Mouse (Mus musculus): ENCODE measurements around the gene Retsat. TPM values are rescaled to one million over a fixed set of nuclear protein-coding genes. Genes with fewer than 3 reads are reported as not detected.

The Retsat gene
- polyA plus RNA-seq, 1 experiment: 20.8 TPM

DNA sequence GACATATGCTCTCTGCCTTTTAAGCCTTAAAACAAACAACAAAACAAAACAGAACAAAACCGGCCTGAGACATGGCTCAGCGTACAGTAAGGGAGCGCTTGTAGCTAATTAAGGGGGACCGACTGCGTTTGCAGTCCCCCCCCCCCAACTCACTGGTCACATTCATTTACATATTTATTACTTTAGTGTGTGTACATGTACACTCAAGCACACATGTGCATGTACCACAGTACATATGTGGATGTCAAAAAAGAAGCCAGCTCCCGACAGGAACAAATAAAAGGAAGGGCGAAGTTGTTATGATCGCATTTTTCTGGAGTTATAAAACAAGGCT, 45.2 kb upstream of the Retsat start:
- H3K79me2 ChIP-seq (ENCODE audit: control insufficient read depth, insufficient read depth): peaks cover 62% of the 10 kb centered on the region
- peak overlapping the region; percentile 18 for H3K4me3 ChIP-seq (ENCODE audit: insufficient read depth, poor library complexity, severe bottlenecking)
- H3ac ChIP-seq (ENCODE audit: control insufficient read depth, insufficient read length, low read depth): peak overlapping the region; percentile 47
- peaks cover 31% of the 10 kb centered on the region for H3K79me3 ChIP-seq (ENCODE audit: low read depth)
- peaks cover 17% of the 10 kb centered on the region for H3K36me3 ChIP-seq (ENCODE audit: control insufficient read depth, insufficient read depth)
- TF ChIP-seq USF1 (IDR thresholded peaks at IDR 0.05; ENCODE audit: low read depth): no peak
- no peak for TF ChIP-seq MYOG (IDR thresholded peaks at IDR 0.05; ENCODE audit: control insufficient read depth, extremely low read depth, insufficient read length)
- TF ChIP-seq CTCF (IDR thresholded peaks at IDR 0.05; ENCODE audit: control insufficient read depth, insufficient read depth, insufficient read length): no peak
- TF ChIP-seq FOSL1 (IDR thresholded peaks at IDR 0.05; ENCODE audit: insufficient read depth, low read length, poor library complexity, severe bottlenecking): no peak
- no peak for TF ChIP-seq MAX (IDR thresholded peaks at IDR 0.05)
- no peak for TF ChIP-seq CEBPB (IDR thresholded peaks at IDR 0.05; ENCODE audit: low read depth)
- TF ChIP-seq MYOD1 (IDR thresholded peaks at IDR 0.05; ENCODE audit: control insufficient read depth, insufficient read length, low read depth): no peak
- H3K27me3 ChIP-seq (ENCODE audit: control insufficient read depth, insufficient read depth, insufficient read length): no peaks in the 10 kb centered on the region

DNA sequence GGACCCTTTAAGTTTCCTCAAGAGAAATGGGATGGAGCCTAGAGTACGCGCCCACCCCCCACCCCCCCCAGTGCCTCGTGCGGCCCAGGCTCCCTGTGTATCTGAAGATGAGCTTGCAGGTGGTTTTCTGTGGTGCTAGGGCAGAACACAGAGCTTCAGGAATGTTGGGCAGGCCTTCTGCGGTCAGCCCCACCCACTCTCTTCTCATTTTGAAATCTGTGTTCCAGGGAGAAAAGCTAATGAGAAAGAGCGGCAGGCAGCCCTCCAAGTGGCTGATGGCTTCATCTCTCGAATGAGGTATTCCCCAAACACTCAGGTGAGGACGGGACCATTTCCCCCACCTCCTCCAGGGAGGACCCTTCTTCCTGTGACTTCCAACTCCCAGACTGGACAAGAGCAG, 37.5 kb upstream of the Retsat start:
- H3K36me3 ChIP-seq (ENCODE audit: control insufficient read depth, insufficient read depth): peaks cover 58% of the 10 kb centered on the region
- no peak overlapping the region for H3ac ChIP-seq (ENCODE audit: control insufficient read depth, insufficient read length, low read depth)
- H3K79me3 ChIP-seq (ENCODE audit: low read depth): peaks cover 1% of the 10 kb centered on the region
- no peak overlapping the region for H3K4me3 ChIP-seq (ENCODE audit: insufficient read depth, poor library complexity, severe bottlenecking)
- no peaks in the 10 kb centered on the region for H3K27me3 ChIP-seq (ENCODE audit: control insufficient read depth, insufficient read depth, insufficient read length)
- TF ChIP-seq FOSL1 (IDR thresholded peaks at IDR 0.05; ENCODE audit: insufficient read depth, low read length, poor library complexity, severe bottlenecking): no peak
- no peak for TF ChIP-seq CEBPB (IDR thresholded peaks at IDR 0.05; ENCODE audit: low read depth)
- TF ChIP-seq MYOD1 (IDR thresholded peaks at IDR 0.05; ENCODE audit: control insufficient read depth, insufficient read length, low read depth): no peak
- no peak for TF ChIP-seq MAX (IDR thresholded peaks at IDR 0.05)
- TF ChIP-seq USF1 (IDR thresholded peaks at IDR 0.05; ENCODE audit: low read depth): no peak
- no peak for TF ChIP-seq MYOG (IDR thresholded peaks at IDR 0.05; ENCODE audit: control insufficient read depth, extremely low read depth, insufficient read length)
- TF ChIP-seq CTCF (IDR thresholded peaks at IDR 0.05; ENCODE audit: control insufficient read depth, insufficient read depth, insufficient read length): no peak
- H3K79me2 ChIP-seq (ENCODE audit: control insufficient read depth, insufficient read depth): no peaks in the 10 kb centered on the region

DNA sequence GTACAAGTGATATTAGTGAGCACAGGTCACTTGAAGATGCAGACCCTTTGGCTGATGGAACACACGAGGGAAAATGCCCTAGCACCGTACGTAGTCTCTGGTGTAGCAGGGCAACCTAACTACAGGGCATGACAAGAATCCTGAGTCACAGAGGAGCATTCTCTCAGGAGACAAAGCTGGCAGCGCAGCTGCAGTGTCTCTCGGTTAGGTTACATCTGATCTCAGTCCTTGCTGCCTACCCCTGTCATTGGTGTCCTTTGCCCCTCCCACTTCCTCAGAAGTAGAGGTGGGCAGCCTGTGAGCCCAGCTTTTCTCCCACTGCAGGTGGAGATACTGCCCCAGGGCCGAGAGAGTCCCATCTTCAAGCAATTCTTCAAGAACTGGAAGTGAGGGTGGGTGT, 35.8 kb upstream of the Retsat start:
- Histone ChIP-seq H3K4me3 (ENCODE audit: insufficient read depth, poor library complexity, severe bottlenecking) (no peak overlapping the region), H3K79me3 (ENCODE audit: low read depth) (peaks cover 1% of the 10 kb centered on the region), H3K27me3 (ENCODE audit: control insufficient read depth, insufficient read depth, insufficient read length) (no peaks in the 10 kb centered on the region), H3K36me3 (ENCODE audit: control insufficient read depth, insufficient read depth) (peaks cover 53% of the 10 kb centered on the region), H3ac (ENCODE audit: control insufficient read depth, insufficient read length, low read depth) (no peak overlapping the region), H3K79me2 (ENCODE audit: control insufficient read depth, insufficient read depth) (no peaks in the 10 kb centered on the region)
- TF ChIP-seq FOSL1 (IDR thresholded peaks at IDR 0.05; ENCODE audit: insufficient read depth, low read length, poor library complexity, severe bottlenecking) (no peak), CTCF (IDR thresholded peaks at IDR 0.05; ENCODE audit: control insufficient read depth, insufficient read depth, insufficient read length) (no peak), MAX (IDR thresholded peaks at IDR 0.05) (no peak), CEBPB (IDR thresholded peaks at IDR 0.05; ENCODE audit: low read depth) (no peak), MYOG (IDR thresholded peaks at IDR 0.05; ENCODE audit: control insufficient read depth, extremely low read depth, insufficient read length) (no peak), MYOD1 (IDR thresholded peaks at IDR 0.05; ENCODE audit: control insufficient read depth, insufficient read length, low read depth) (no peak), USF1 (IDR thresholded peaks at IDR 0.05; ENCODE audit: low read depth) (no peak)

DNA sequence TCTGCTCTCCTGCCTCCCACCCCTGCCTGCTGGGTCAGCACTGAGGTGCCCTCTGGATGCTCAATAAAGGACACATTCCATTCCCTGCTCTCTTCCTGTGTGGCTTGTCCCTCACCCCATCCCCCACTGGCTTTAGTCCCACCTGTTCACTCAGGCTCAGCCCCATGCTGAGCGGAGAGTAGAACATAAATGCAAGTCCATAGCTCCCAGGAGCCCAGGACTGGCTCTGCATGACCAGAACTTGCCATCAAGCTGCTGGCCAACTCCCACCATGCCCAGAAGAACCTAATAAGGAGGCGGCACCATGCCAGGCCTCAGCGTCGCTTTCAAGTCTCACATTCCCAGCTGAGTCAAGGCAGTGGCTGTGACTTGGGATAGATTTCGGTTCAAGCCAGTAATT, 35.4 kb upstream of the Retsat start:
- peaks cover 49% of the 10 kb centered on the region for H3K36me3 ChIP-seq (ENCODE audit: control insufficient read depth, insufficient read depth)
- TF ChIP-seq MYOD1 (IDR thresholded peaks at IDR 0.05; ENCODE audit: control insufficient read depth, insufficient read length, low read depth) (no peak), CTCF (IDR thresholded peaks at IDR 0.05; ENCODE audit: control insufficient read depth, insufficient read depth, insufficient read length) (no peak), USF1 (IDR thresholded peaks at IDR 0.05; ENCODE audit: low read depth) (no peak), CEBPB (IDR thresholded peaks at IDR 0.05; ENCODE audit: low read depth) (no peak), FOSL1 (IDR thresholded peaks at IDR 0.05; ENCODE audit: insufficient read depth, low read length, poor library complexity, severe bottlenecking) (no peak), MYOG (IDR thresholded peaks at IDR 0.05; ENCODE audit: control insufficient read depth, extremely low read depth, insufficient read length) (no peak), MAX (IDR thresholded peaks at IDR 0.05) (no peak)
- H3K79me3 ChIP-seq (ENCODE audit: low read depth): peaks cover 1% of the 10 kb centered on the region
- no peaks in the 10 kb centered on the region for H3K27me3 ChIP-seq (ENCODE audit: control insufficient read depth, insufficient read depth, insufficient read length)
- no peak overlapping the region for H3ac ChIP-seq (ENCODE audit: control insufficient read depth, insufficient read length, low read depth)
- H3K4me3 ChIP-seq (ENCODE audit: insufficient read depth, poor library complexity, severe bottlenecking): no peak overlapping the region
- no peaks in the 10 kb centered on the region for H3K79me2 ChIP-seq (ENCODE audit: control insufficient read depth, insufficient read depth)

DNA sequence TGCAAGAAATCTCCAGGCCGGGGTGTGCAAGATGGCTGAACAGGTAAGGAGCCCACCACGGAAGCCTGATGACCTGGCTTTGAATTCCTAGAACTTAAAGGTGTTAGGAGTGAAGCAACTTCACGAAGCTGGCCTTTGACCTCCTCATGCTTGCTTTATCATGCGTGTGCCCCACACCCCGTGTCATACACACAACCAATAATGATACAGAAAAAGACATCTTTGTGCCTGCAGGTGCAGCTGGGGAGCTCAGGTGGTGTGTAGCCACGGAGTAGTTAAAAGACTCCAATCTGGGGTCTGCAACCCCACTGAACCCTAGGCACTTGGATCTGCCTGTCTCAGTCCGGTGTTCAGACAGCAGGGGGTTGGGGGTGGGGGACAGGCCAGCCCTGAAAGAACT, 32.8 kb upstream of the Retsat start:
- Histone ChIP-seq H3K79me3 (ENCODE audit: low read depth) (no peaks in the 10 kb centered on the region), H3K79me2 (ENCODE audit: control insufficient read depth, insufficient read depth) (no peaks in the 10 kb centered on the region), H3K4me3 (ENCODE audit: insufficient read depth, poor library complexity, severe bottlenecking) (no peak overlapping the region), H3ac (ENCODE audit: control insufficient read depth, insufficient read length, low read depth) (no peak overlapping the region), H3K27me3 (ENCODE audit: control insufficient read depth, insufficient read depth, insufficient read length) (no peaks in the 10 kb centered on the region), H3K36me3 (ENCODE audit: control insufficient read depth, insufficient read depth) (peaks cover 27% of the 10 kb centered on the region)
- TF ChIP-seq CEBPB (IDR thresholded peaks at IDR 0.05; ENCODE audit: low read depth): no peak
- TF ChIP-seq USF1 (IDR thresholded peaks at IDR 0.05; ENCODE audit: low read depth): no peak
- no peak for TF ChIP-seq MYOD1 (IDR thresholded peaks at IDR 0.05; ENCODE audit: control insufficient read depth, insufficient read length, low read depth)
- no peak for TF ChIP-seq MYOG (IDR thresholded peaks at IDR 0.05; ENCODE audit: control insufficient read depth, extremely low read depth, insufficient read length)
- no peak for TF ChIP-seq CTCF (IDR thresholded peaks at IDR 0.05; ENCODE audit: control insufficient read depth, insufficient read depth, insufficient read length)
- no peak for TF ChIP-seq FOSL1 (IDR thresholded peaks at IDR 0.05; ENCODE audit: insufficient read depth, low read length, poor library complexity, severe bottlenecking)
- TF ChIP-seq MAX (IDR thresholded peaks at IDR 0.05): no peak

DNA sequence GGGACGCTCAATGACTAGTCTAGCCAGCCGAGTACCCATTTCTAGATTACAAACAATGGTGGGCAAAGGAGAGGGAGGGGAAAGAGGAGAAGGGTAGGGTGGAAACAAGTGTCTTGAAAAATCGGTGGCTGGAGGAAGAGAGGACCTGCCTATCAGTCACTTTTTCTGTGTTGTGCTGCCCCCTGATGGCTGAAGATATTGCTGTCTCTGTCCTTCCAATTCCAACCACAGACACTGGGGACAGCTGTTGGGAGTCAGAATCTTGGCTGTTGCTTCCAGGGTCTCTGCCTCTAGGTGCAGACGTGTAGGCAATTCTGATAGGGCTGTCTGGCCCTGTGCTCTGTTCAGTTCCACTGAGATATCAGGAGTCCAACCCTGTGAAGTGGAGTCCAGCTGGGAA, 32.2 kb upstream of the Retsat start:
- no peak overlapping the region for H3ac ChIP-seq (ENCODE audit: control insufficient read depth, insufficient read length, low read depth)
- no peaks in the 10 kb centered on the region for H3K79me3 ChIP-seq (ENCODE audit: low read depth)
- no peaks in the 10 kb centered on the region for H3K27me3 ChIP-seq (ENCODE audit: control insufficient read depth, insufficient read depth, insufficient read length)
- no peak overlapping the region for H3K4me3 ChIP-seq (ENCODE audit: insufficient read depth, poor library complexity, severe bottlenecking)
- H3K36me3 ChIP-seq (ENCODE audit: control insufficient read depth, insufficient read depth): peaks cover 21% of the 10 kb centered on the region
- no peaks in the 10 kb centered on the region for H3K79me2 ChIP-seq (ENCODE audit: control insufficient read depth, insufficient read depth)
- TF ChIP-seq MAX (IDR thresholded peaks at IDR 0.05) (no peak), MYOG (IDR thresholded peaks at IDR 0.05; ENCODE audit: control insufficient read depth, extremely low read depth, insufficient read length) (no peak), CTCF (IDR thresholded peaks at IDR 0.05; ENCODE audit: control insufficient read depth, insufficient read depth, insufficient read length) (peak; percentile 66), CEBPB (IDR thresholded peaks at IDR 0.05; ENCODE audit: low read depth) (no peak)
